Mouse (Mus musculus) intestine, embryonic 14.5 days (tissue): ENCODE data around the gene Olfr220. TPM values are rescaled to one million over a fixed set of nuclear protein-coding genes. Genes with fewer than 3 reads are reported as not detected.

Experiments used
- ATAC-seq: fragments of 200-750 bp; cut with Nextera tagmentation; replicated peaks from 2 replicates; pipeline ENCODE4 v1.8.0; 2017; ENCODE audit warnings: low read depth, moderate number of reproducible peaks, moderate TSS enrichment, moderate library complexity; ENCODE audit not compliant: low FRiP score, low TSS enrichment
- DNase-seq: peaks from one replicate; pipeline ENCODE4 v3.0.0-alpha.2; 2018; ENCODE audit warnings: low spot score
- H3K27ac ChIP-seq: fragments of 300-500 bp; sonication (generic); 2 replicates; pipeline ENCODE4 v1.5.1; 2014; ENCODE audit warnings: low read depth, mild to moderate bottlenecking, control low read depth
- H3K27me3 ChIP-seq: fragments of 300-500 bp; sonication (generic); replicated peaks from 2 replicates; pipeline ENCODE4 v1.6.1; 2014; ENCODE audit warnings: low read length, control low read depth; ENCODE audit not compliant: control insufficient read depth, insufficient read depth
- H3K36me3 ChIP-seq: fragments of 300-500 bp; sonication (generic); 2 replicates; pipeline ENCODE4 v1.6.1; 2014; ENCODE audit warnings: low read length, control low read depth; ENCODE audit not compliant: control insufficient read depth, insufficient read depth
- H3K4me1 ChIP-seq: fragments of 300-500 bp; sonication (generic); replicated peaks from 2 replicates; pipeline ENCODE4 v1.6.1; 2014; ENCODE audit warnings: low read length, control low read depth, mixed read lengths; ENCODE audit not compliant: control insufficient read depth, insufficient read depth
- H3K4me2 ChIP-seq: fragments of 300-500 bp; sonication (generic); 2 replicates; pipeline ENCODE4 v1.6.1; 2014; ENCODE audit warnings: low read length
- H3K4me3 ChIP-seq: fragments of 300-500 bp; sonication (generic); 2 replicates; pipeline ENCODE4 v1.5.1; 2014; ENCODE audit warnings: low read depth, low read length, control low read depth, mixed read lengths
- H3K9ac ChIP-seq: fragments of 300-500 bp; sonication (generic); 2 replicates; pipeline ENCODE4 v1.6.1; 2014; ENCODE audit warnings: mild to moderate bottlenecking, low read length
- H3K9me3 ChIP-seq: fragments of 300-500 bp; sonication (generic); 2 replicates; pipeline ENCODE4 v1.6.1; 2016; ENCODE audit warnings: low read length, control low read depth; ENCODE audit not compliant: control insufficient read depth
- WGBS: fragments of 180-500 bp; shearing (Covaris S2); extraction: QIAGEN DNeasy Blood & Tissue Kit; methylation state at CpG from one replicate; pipeline ENCODE4 v1.1.7; 2014; 5-methylcytosine and 5-hydroxymethylcytosine counted together
- polyA plus RNA-seq: library from polyadenylated mRNA; unstranded; fragments of >200 nt; fragmentation: Nextera tagmentation; extraction: Ambion mirVana; gene quantifications from 2 replicates; pipeline ENCODE4 v1.2.1, GENCODE M21; 2014

Olfr220 gene
- not detected in 2 replicates for polyA plus RNA-seq

GRCm38 (mm10) chr1:174441782-174442181, at the start of gene Olfr220:
Olfr220 (plus strand) TSS chr1:174442082.
- H3K4me1 ChIP-seq = no peaks in the 10 kb centered on the region
- no peaks in the 10 kb centered on the region for H3K9me3 ChIP-seq
- no peak within 1 kb of the TSS for H3K9ac ChIP-seq
- no peaks in the 10 kb centered on the region for H3K27me3 ChIP-seq
- no peak within 1 kb of the TSS for H3K4me3 ChIP-seq
- no peak for DNase-seq
- no peak for ATAC-seq
- no peaks in the 10 kb centered on the region for H3K36me3 ChIP-seq
- H3K4me2 ChIP-seq = no peak within 1 kb of the TSS
- WGBS = 58% methylated on average over 1 of the region's 1 CpGs
- H3K27ac ChIP-seq = no peak within 1 kb of the TSS

- Histone ChIP-seq H3K27me3 (no peaks in the 10 kb centered on the region), H3K9ac (no peak overlapping the region), H3K36me3 (no peaks in the 10 kb centered on the region), H3K4me2 (no peak overlapping the region), H3K4me3 (no peak overlapping the region), H3K9me3 (no peaks in the 10 kb centered on the region), H3K27ac (no peak overlapping the region), H3K4me1 (no peaks in the 10 kb centered on the region)
- DNase-seq (no peak), ATAC-seq (no peak)
- 85% methylated on average over 4 of the region's 4 CpGs for WGBS
These were observed 18.9 kb upstream of the Olfr220 start for GRCm38 (mm10) chr1:174422959-174423358.

GRCm38 (mm10) chr1:174423764-174424163, 18.1 kb upstream of the Olfr220 start, which contains the start of gene Olfr414:
Olfr414 (plus strand) TSS chr1:174424064.
- DNase-seq (no peak), ATAC-seq (no peak)
- Histone ChIP-seq H3K36me3 (no peaks in the 10 kb centered on the region), H3K27me3 (no peaks in the 10 kb centered on the region), H3K4me1 (no peaks in the 10 kb centered on the region), H3K27ac (no peak within 1 kb of the TSS), H3K9ac (no peak within 1 kb of the TSS), H3K4me2 (no peak within 1 kb of the TSS), H3K4me3 (no peak within 1 kb of the TSS), H3K9me3 (no peaks in the 10 kb centered on the region)
- WGBS = 78% methylated on average over 1 of the region's 1 CpGs

DNA sequence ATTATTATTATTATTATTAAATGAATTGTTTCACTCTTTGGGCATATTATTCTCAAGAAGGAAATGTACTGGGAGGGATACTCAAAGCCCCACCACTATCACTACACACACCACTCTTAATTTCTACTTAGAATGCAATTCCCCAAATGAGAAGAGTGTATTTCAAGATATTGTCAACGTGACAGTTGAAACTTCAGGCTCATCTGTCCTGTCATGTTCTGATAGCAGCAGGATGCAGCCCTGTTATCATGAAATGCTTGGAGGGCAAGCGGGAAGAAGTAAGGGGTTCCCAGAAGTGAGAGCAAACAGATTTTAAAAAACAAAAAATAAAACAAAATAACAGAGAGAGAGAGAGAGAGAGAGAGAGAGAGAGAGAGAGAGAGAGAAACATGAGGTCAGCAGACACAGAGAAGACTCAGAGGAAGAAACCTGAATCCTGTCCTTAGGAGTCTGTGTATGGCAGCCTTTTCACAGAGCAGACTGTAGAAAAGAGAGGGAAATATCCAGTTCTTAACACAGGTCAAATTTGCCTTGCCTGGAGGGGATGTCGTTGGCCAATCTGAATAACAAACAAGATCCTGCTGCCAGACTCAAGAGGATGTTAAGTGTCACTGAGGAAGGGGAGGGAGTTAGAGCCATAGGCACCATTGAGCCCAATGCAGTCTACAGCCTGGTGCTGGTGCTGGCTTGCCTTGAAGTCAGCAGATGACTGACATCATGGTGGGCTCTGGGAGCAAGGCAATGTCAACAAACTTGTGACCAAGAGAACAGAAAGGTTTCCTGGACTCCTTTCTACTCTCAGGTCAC, 15.5 kb upstream of the Olfr220 start:
- Histone ChIP-seq H3K27ac (no peak overlapping the region), H3K4me3 (no peak overlapping the region), H3K4me1 (no peaks in the 10 kb centered on the region), H3K9me3 (no peaks in the 10 kb centered on the region), H3K36me3 (no peaks in the 10 kb centered on the region), H3K27me3 (no peaks in the 10 kb centered on the region), H3K9ac (no peak overlapping the region), H3K4me2 (no peak overlapping the region)
- DNase-seq (no peak), ATAC-seq (no peak)
- WGBS = 60% methylated on average over 3 of the region's 3 CpGs

GRCm38 (mm10) chr1:174427402-174427801, 14.5 kb upstream of the Olfr220 start:
- Histone ChIP-seq H3K9me3 (no peaks in the 10 kb centered on the region), H3K4me2 (no peak overlapping the region), H3K4me1 (no peaks in the 10 kb centered on the region), H3K27me3 (no peaks in the 10 kb centered on the region), H3K36me3 (no peaks in the 10 kb centered on the region), H3K27ac (no peak overlapping the region), H3K4me3 (no peak overlapping the region), H3K9ac (no peak overlapping the region)
- no peak for DNase-seq
- no peak for ATAC-seq
- WGBS = 86% methylated on average over 1 of the region's 1 CpGs

GRCm38 (mm10) chr1:174428407-174428806, 13.5 kb upstream of the Olfr220 start:
- H3K4me3 ChIP-seq = no peak overlapping the region
- DNase-seq = no peak

DNA sequence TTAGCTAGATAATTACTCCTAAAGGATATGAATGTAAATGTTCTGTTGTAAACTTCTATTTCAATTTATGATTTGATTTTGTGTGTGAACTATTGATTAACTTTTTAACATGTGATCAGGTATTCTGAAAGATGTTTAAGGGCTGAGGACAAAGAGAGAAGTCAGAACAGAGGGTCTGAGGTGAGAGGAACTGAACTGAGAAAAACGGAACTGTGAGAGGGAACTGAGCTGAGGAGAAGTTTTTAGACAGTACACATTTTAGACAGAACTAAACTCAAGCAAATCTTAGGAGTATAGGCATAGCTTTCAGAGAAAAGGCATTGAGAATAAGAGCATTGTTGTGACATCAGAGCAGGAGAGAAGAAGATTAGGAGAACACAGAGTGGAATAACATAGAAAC, 7.8 kb upstream of the Olfr220 start:
- 28% methylated on average over 1 of the region's 1 CpGs for WGBS
- no peaks in the 10 kb centered on the region for H3K27me3 ChIP-seq
- no peaks in the 10 kb centered on the region for H3K9me3 ChIP-seq
- no peak for DNase-seq
- H3K4me2 ChIP-seq = no peak overlapping the region
- no peak for ATAC-seq
- no peak overlapping the region for H3K9ac ChIP-seq
- H3K36me3 ChIP-seq = no peaks in the 10 kb centered on the region
- no peaks in the 10 kb centered on the region for H3K4me1 ChIP-seq
- no peak overlapping the region for H3K4me3 ChIP-seq
- no peak overlapping the region for H3K27ac ChIP-seq

More at GRCm38 (mm10) chr1:174428407-174428806, 13.5 kb upstream of the Olfr220 start:
- Histone ChIP-seq H3K27ac (no peak overlapping the region), H3K27me3 (no peaks in the 10 kb centered on the region), H3K4me2 (no peak overlapping the region), H3K9me3 (no peaks in the 10 kb centered on the region), H3K9ac (no peak overlapping the region), H3K4me1 (no peaks in the 10 kb centered on the region), H3K36me3 (no peaks in the 10 kb centered on the region)
- no peak for ATAC-seq
- whole genome bisulfite sequencing = 85% methylated on average over 2 of the region's 2 CpGs

DNA sequence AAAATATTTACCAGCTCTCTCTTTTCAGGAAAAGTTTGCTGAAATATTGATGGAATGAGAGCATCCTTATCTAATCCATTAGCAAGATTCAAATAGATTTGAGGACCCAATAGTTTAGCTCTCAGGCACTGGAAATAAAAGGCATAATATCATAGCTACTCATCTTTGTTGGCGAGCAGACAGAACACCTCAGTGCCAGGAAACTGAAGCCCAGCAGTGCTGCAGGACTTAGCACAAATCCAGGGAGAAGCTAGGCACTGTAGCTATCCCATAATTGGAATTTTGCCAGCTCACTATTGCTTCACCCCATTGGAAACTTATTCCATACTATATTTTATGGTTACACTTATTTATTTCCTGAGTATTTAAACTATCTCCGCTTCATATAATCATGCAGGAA, 13.2 kb downstream of the Olfr220 start:
- no peak for DNase-seq
- Histone ChIP-seq H3K27me3 (no peaks in the 10 kb centered on the region), H3K9ac (no peak overlapping the region), H3K4me3 (no peak overlapping the region), H3K4me2 (no peak overlapping the region), H3K36me3 (no peaks in the 10 kb centered on the region), H3K4me1 (no peaks in the 10 kb centered on the region), H3K9me3 (no peaks in the 10 kb centered on the region), H3K27ac (no peak overlapping the region)
- ATAC-seq = no peak
- 76% methylated on average over 2 of the region's 2 CpGs for WGBS

- H3K9me3 ChIP-seq = no peaks in the 10 kb centered on the region
- H3K4me1 ChIP-seq = no peaks in the 10 kb centered on the region
- no peak for DNase-seq
- no peak overlapping the region for H3K4me3 ChIP-seq
- H3K27me3 ChIP-seq = no peaks in the 10 kb centered on the region
- H3K36me3 ChIP-seq = no peaks in the 10 kb centered on the region
- 83% methylated on average over 3 of the region's 3 CpGs for WGBS
- no peak overlapping the region for H3K27ac ChIP-seq
- H3K4me2 ChIP-seq = no peak overlapping the region
- ATAC-seq = no peak
- no peak overlapping the region for H3K9ac ChIP-seq
These were observed 23.5 kb downstream of the Olfr220 start for GRCm38 (mm10) chr1:174465385-174465784.
